Mouse (Mus musculus) forebrain, postnatal 0 days (tissue): ENCODE measurements at regions not wholly inside any gene's neighbourhood (a gene's known extent, or its start where the extent isn't known, plus 50 kb on each side); places are given as distances from the start of the nearest gene placed in this dataset.

Experiments
- ATAC-seq: fragments of 200-750 bp; cut with Nextera tagmentation; 2 replicates; pipeline ENCODE4 v1.8.0; 2017; ENCODE audit warnings: mild to moderate bottlenecking, moderate library complexity
- DNase-seq: peaks from one replicate; pipeline ENCODE4 v3.0.0-alpha.2; 2015
- H3K27ac ChIP-seq: fragments of 300-500 bp; sonication (generic); 2 replicates; pipeline ENCODE4 v1.5.1; 2014; ENCODE audit warnings: low read depth, mild to moderate bottlenecking, antibody characterized with exemption, low read length, moderate library complexity, mixed read lengths
- H3K27me3 ChIP-seq: fragments of 300-500 bp; sonication (generic); 2 replicates; pipeline ENCODE4 v1.6.1; 2014; ENCODE audit warnings: mild to moderate bottlenecking, low read length, mixed read lengths; ENCODE audit not compliant: insufficient read depth
- H3K36me3 ChIP-seq: fragments of 300-500 bp; sonication (generic); 2 replicates; pipeline ENCODE4 v1.6.1; 2014; ENCODE audit warnings: mild to moderate bottlenecking, moderate library complexity; ENCODE audit not compliant: insufficient read depth
- H3K4me1 ChIP-seq: fragments of 300-500 bp; sonication (generic); 2 replicates; pipeline ENCODE4 v1.6.1; 2014; ENCODE audit warnings: antibody characterized with exemption; ENCODE audit not compliant: insufficient read depth
- H3K4me2 ChIP-seq: fragments of 300-500 bp; sonication (generic); 2 replicates; pipeline ENCODE4 v1.6.1; 2014; ENCODE audit warnings: low read depth, mild to moderate bottlenecking, moderate library complexity
- H3K4me3 ChIP-seq: fragments of 300-500 bp; sonication (generic); 2 replicates; pipeline ENCODE4 v1.5.1; 2014; ENCODE audit warnings: low read depth, low read length, mixed read lengths
- H3K9ac ChIP-seq: fragments of 300-500 bp; sonication (generic); 2 replicates; pipeline ENCODE4 v1.6.1; 2014; ENCODE audit warnings: mild to moderate bottlenecking
- H3K9me3 ChIP-seq: fragments of 300-500 bp; sonication (generic); 2 replicates; pipeline ENCODE4 v1.6.1; 2016; ENCODE audit warnings: low read length
- CTCF ChIP-seq: sonication (generic); IDR thresholded peaks from 2 replicates; pipeline ENCODE4 v1.5.1; 2016; ENCODE audit warnings: antibody characterized with exemption, control low read depth, low read depth
- WGBS: fragments of 180-500 bp; shearing (Covaris S2); extraction: QIAGEN DNeasy Blood & Tissue Kit; methylation state at CpG from one replicate; pipeline ENCODE4 v1.1.7; 2014; 5-methylcytosine and 5-hydroxymethylcytosine counted together

- WGBS, result 76% methylated on average over 5 of the region's 5 CpGs
- no peak overlapping the region for H3K27ac ChIP-seq
- no peak for DNase-seq
Observed at GRCm38 (mm10) chr16:7892799-7893198, 532.1 kb downstream of the Tmem114 start.

GRCm38 (mm10) chr16:7863406-7863805, 561.5 kb downstream of the Tmem114 start:
- ATAC-seq, result no peak

More at GRCm38 (mm10) chr16:7892799-7893198, 532.1 kb downstream of the Tmem114 start:
- no peaks in the 10 kb centered on the region for H3K4me1 ChIP-seq
- no peak overlapping the region for H3K4me3 ChIP-seq
- no peak for TF ChIP-seq CTCF
- no peaks in the 10 kb centered on the region for H3K9me3 ChIP-seq
- H3K36me3 ChIP-seq, result no peaks in the 10 kb centered on the region
- ATAC-seq, result no peak
- no peaks in the 10 kb centered on the region for H3K27me3 ChIP-seq
- no peak overlapping the region for H3K4me2 ChIP-seq
- H3K9ac ChIP-seq, result no peak overlapping the region

GRCm38 (mm10) chr16:7839139-7839538, 585.8 kb downstream of the Tmem114 start:
- DNase-seq, result no peak
- Histone ChIP-seq H3K9ac (no peak overlapping the region), H3K27ac (no peak overlapping the region), H3K4me2 (no peak overlapping the region), H3K36me3 (no peaks in the 10 kb centered on the region), H3K27me3 (no peaks in the 10 kb centered on the region), H3K4me1 (no peaks in the 10 kb centered on the region), H3K4me3 (no peak overlapping the region), H3K9me3 (no peaks in the 10 kb centered on the region)
- ATAC-seq, result no peak
- TF ChIP-seq CTCF, result no peak
- WGBS, result 57% methylated on average over 5 of the region's 5 CpGs

More at GRCm38 (mm10) chr16:7863406-7863805, 561.5 kb downstream of the Tmem114 start:
- Histone ChIP-seq H3K27me3 (no peaks in the 10 kb centered on the region), H3K4me1 (no peaks in the 10 kb centered on the region), H3K27ac (no peak overlapping the region), H3K4me2 (no peak overlapping the region), H3K4me3 (no peak overlapping the region), H3K9me3 (no peaks in the 10 kb centered on the region), H3K9ac (no peak overlapping the region), H3K36me3 (no peaks in the 10 kb centered on the region)
- no peak for DNase-seq
- WGBS, result 98% methylated on average over 2 of the region's 2 CpGs
- no peak for TF ChIP-seq CTCF

GRCm38 (mm10) chr16:7831142-7831541, 593.8 kb downstream of the Tmem114 start:
- Histone ChIP-seq H3K9ac (no peak overlapping the region), H3K4me3 (no peak overlapping the region), H3K27me3 (no peaks in the 10 kb centered on the region), H3K4me2 (no peak overlapping the region), H3K27ac (no peak overlapping the region), H3K36me3 (no peaks in the 10 kb centered on the region), H3K9me3 (no peaks in the 10 kb centered on the region), H3K4me1 (no peaks in the 10 kb centered on the region)
- DNase-seq (no peak), ATAC-seq (no peak)
- TF ChIP-seq CTCF, result no peak
- WGBS, result 42% methylated on average over 6 of the region's 6 CpGs

DNA sequence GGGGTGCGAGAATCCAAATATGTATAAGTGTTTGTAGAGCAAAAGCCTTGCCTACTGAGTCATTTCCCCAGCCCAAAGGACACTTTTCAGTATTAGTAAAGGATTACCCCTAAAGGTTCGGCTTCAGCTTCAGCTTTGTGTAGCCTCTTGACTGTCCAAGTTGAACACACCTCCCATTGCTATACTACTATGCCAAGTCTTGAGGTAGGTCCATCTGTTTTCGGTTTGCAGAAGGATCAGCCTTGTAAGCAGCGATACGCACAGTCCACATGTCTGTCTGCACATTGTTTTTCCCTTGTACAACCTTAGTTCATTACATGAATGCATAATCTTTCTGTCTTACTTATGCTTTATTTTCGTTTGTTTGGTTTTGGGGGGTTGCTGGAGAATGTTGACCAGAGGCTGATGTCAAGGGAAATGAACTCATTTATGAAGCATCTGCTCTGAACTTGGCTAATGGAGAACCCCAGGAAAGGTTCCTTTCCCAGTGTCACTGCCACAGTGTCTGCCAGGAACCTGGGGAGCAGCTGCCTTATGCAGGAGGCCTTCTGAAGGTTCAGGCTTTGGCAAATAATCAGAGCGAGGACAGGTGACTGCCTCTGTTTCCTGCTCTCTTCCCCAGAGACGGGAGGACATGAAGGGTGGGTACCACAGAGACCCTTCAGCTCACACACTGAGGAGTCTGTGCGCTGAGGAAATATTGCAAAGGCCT, 594.8 kb downstream of the Tmem114 start:
- Histone ChIP-seq H3K4me3 (no peak overlapping the region), H3K4me2 (no peak overlapping the region), H3K27me3 (no peaks in the 10 kb centered on the region), H3K9ac (no peak overlapping the region), H3K4me1 (no peaks in the 10 kb centered on the region), H3K36me3 (no peaks in the 10 kb centered on the region), H3K27ac (no peak overlapping the region), H3K9me3 (no peaks in the 10 kb centered on the region)
- DNase-seq, result no peak
- ATAC-seq, result no peak
- TF ChIP-seq CTCF, result no peak
- WGBS, result 86% methylated on average over 9 of the region's 9 CpGs

- 81% methylated on average over 2 of the region's 2 CpGs for WGBS
- Histone ChIP-seq H3K27me3 (no peaks in the 10 kb centered on the region), H3K27ac (no peak overlapping the region), H3K36me3 (no peaks in the 10 kb centered on the region), H3K4me2 (no peak overlapping the region), H3K4me3 (no peak overlapping the region), H3K9ac (no peak overlapping the region), H3K9me3 (no peaks in the 10 kb centered on the region), H3K4me1 (no peaks in the 10 kb centered on the region)
- ATAC-seq, result no peak
- TF ChIP-seq CTCF, result no peak
- DNase-seq, result no peak
Observed at GRCm38 (mm10) chr16:7801161-7801560, 623.8 kb downstream of the Tmem114 start.

GRCm38 (mm10) chr16:7797176-7797786, 627.7 kb downstream of the Tmem114 start:
- no peak overlapping the region for H3K27ac ChIP-seq
- 26% methylated on average over 8 of the region's 8 CpGs for WGBS
- H3K4me2 ChIP-seq, result no peak overlapping the region
- H3K9ac ChIP-seq, result no peak overlapping the region
- H3K27me3 ChIP-seq, result no peaks in the 10 kb centered on the region
- H3K4me3 ChIP-seq, result no peak overlapping the region
- peak; percentile 73; the same call in 1 of the 2 replicates for ATAC-seq
- DNase-seq, result peak; percentile 24
- H3K36me3 ChIP-seq, result no peaks in the 10 kb centered on the region
- no peaks in the 10 kb centered on the region for H3K4me1 ChIP-seq
- H3K9me3 ChIP-seq, result no peaks in the 10 kb centered on the region
- TF ChIP-seq CTCF, result no peak
